Mouse (Mus musculus) midbrain, embryonic 13.5 days (tissue): ENCODE measurements around the gene Mien1. TPM values are rescaled to one million over a fixed set of nuclear protein-coding genes. Genes with fewer than 3 reads are reported as not detected.

Source experiments
- ATAC-seq: fragments of 200-750 bp; cut with Nextera tagmentation; 2 replicates; pipeline ENCODE4 v1.8.0; 2017; ENCODE audit warnings: mild to moderate bottlenecking, moderate TSS enrichment, moderate library complexity
- H3K27ac ChIP-seq: fragments of 300-500 bp; sonication (generic); 2 replicates; pipeline ENCODE4 v1.5.1; 2015; ENCODE audit warnings: inconsistent platforms, mild to moderate bottlenecking, moderate library complexity
- H3K27me3 ChIP-seq: fragments of 300-500 bp; sonication (generic); 2 replicates; pipeline ENCODE4 v1.6.1; 2015; ENCODE audit warnings: mild to moderate bottlenecking, inconsistent platforms
- H3K36me3 ChIP-seq: fragments of 300-500 bp; sonication (generic); 2 replicates; pipeline ENCODE4 v1.6.1; 2015; ENCODE audit warnings: mild to moderate bottlenecking, inconsistent platforms
- H3K4me1 ChIP-seq: fragments of 300-500 bp; sonication (generic); replicated peaks from 2 replicates; pipeline ENCODE4 v1.6.1; 2015; ENCODE audit warnings: inconsistent platforms
- H3K4me2 ChIP-seq: fragments of 300-500 bp; sonication (generic); replicated peaks from 2 replicates; pipeline ENCODE4 v1.6.1; 2015; ENCODE audit warnings: moderate library complexity, mild to moderate bottlenecking, inconsistent platforms
- H3K4me3 ChIP-seq: fragments of 300-500 bp; sonication (generic); replicated peaks from 2 replicates; pipeline ENCODE4 v1.5.1; 2015; ENCODE audit warnings: mild to moderate bottlenecking, inconsistent platforms
- H3K9ac ChIP-seq: fragments of 300-500 bp; sonication (generic); replicated peaks from 2 replicates; pipeline ENCODE4 v1.6.1; 2015; ENCODE audit warnings: mild to moderate bottlenecking, inconsistent platforms
- H3K9me3 ChIP-seq: fragments of 300-500 bp; sonication (generic); 2 replicates; pipeline ENCODE4 v1.6.1; 2016; ENCODE audit warnings: mild to moderate bottlenecking, inconsistent platforms
- WGBS: fragments of 180-500 bp; shearing (Covaris S2); methylation state at CpG from one replicate; pipeline ENCODE4 v1.1.7; 2015; 5-methylcytosine and 5-hydroxymethylcytosine counted together
- polyA plus RNA-seq: library from polyadenylated mRNA; unstranded; fragments of >200 nt; fragmentation: Nextera tagmentation; extraction: Ambion mirVana; gene quantifications from 2 replicates; pipeline ENCODE4 v1.2.1, GENCODE M21; 2015

Mien1 gene
- polyA plus RNA-seq, 1 experiment from 2014 or later = 239 TPM

- peak overlapping the region; percentile 69 for H3K27ac ChIP-seq
- peak overlapping the region; percentile 78 for H3K4me2 ChIP-seq
- peak overlapping the region; percentile 71 for H3K9ac ChIP-seq
- H3K27me3 ChIP-seq = peaks cover 45% of the 10 kb centered on the region
- under 1% methylated on average over 44 of the region's 64 CpGs for WGBS
- peak overlapping the region; percentile 59 for H3K4me3 ChIP-seq
- H3K4me1 ChIP-seq = peaks cover 11% of the 10 kb centered on the region; the same call in 1 of the 2 replicates
- H3K9me3 ChIP-seq = no peaks in the 10 kb centered on the region
- H3K36me3 ChIP-seq = no peaks in the 10 kb centered on the region
- peak; percentile 90 for ATAC-seq
Observed at GRCm38 (mm10) chr11:98457367-98458120, 18.8 kb upstream of the Mien1 start.

- Histone ChIP-seq H3K4me2 (peak overlapping the region; percentile 78), H3K36me3 (no peaks in the 10 kb centered on the region), H3K4me1 (peaks cover 11% of the 10 kb centered on the region; the same call in 1 of the 2 replicates), H3K9ac (peak overlapping the region; percentile 71; the same call in 1 of the 2 replicates), H3K27me3 (peaks cover 43% of the 10 kb centered on the region), H3K4me3 (peak overlapping the region; percentile 59), H3K9me3 (no peaks in the 10 kb centered on the region), H3K27ac (peak overlapping the region; percentile 69; the same call in 1 of the 2 replicates)
- peak; percentile 38 for ATAC-seq
- 25% methylated on average over 9 of the region's 9 CpGs for WGBS
Observed at GRCm38 (mm10) chr11:98456945-98457344, 18.2 kb upstream of the Mien1 start.

GRCm38 (mm10) chr11:98456545-98456944 is 17.8 kb upstream of the Mien1 start:
- no peak overlapping the region for H3K9ac ChIP-seq
- H3K4me2 ChIP-seq = no peak overlapping the region
- no peaks in the 10 kb centered on the region for H3K36me3 ChIP-seq
- ATAC-seq = no peak
- no peaks in the 10 kb centered on the region for H3K9me3 ChIP-seq
- 80% methylated on average over 5 of the region's 5 CpGs for WGBS
- H3K4me1 ChIP-seq = peaks cover 11% of the 10 kb centered on the region; the same call in 1 of the 2 replicates
- no peak overlapping the region for H3K27ac ChIP-seq
- peaks cover 39% of the 10 kb centered on the region for H3K27me3 ChIP-seq
- no peak overlapping the region; the same call in 1 of the 2 replicates for H3K4me3 ChIP-seq

- Histone ChIP-seq H3K36me3 (no peaks in the 10 kb centered on the region), H3K4me1 (peaks cover 11% of the 10 kb centered on the region; the same call in 1 of the 2 replicates), H3K4me3 (no peak overlapping the region), H3K27me3 (peaks cover 32% of the 10 kb centered on the region), H3K27ac (no peak overlapping the region), H3K9ac (no peak overlapping the region), H3K9me3 (no peaks in the 10 kb centered on the region), H3K4me2 (no peak overlapping the region)
- 85% methylated on average over 4 of the region's 4 CpGs for WGBS
- no peak for ATAC-seq
Observed at GRCm38 (mm10) chr11:98455484-98455883, 16.7 kb upstream of the Mien1 start.

GRCm38 (mm10) chr11:98449921-98450771 is 11.4 kb upstream of the Mien1 start:
- Histone ChIP-seq H3K27me3 (peaks cover 43% of the 10 kb centered on the region), H3K9ac (no peak overlapping the region), H3K4me1 (peaks cover 6% of the 10 kb centered on the region), H3K4me3 (no peak overlapping the region), H3K4me2 (no peak overlapping the region), H3K9me3 (no peaks in the 10 kb centered on the region), H3K36me3 (no peaks in the 10 kb centered on the region), H3K27ac (no peak overlapping the region)
- 87% methylated on average over 20 of the region's 20 CpGs for WGBS
- ATAC-seq = no peak

GRCm38 (mm10) chr11:98449419-98449818 is 10.6 kb upstream of the Mien1 start:
- H3K36me3 ChIP-seq = no peaks in the 10 kb centered on the region
- H3K27ac ChIP-seq = no peak overlapping the region
- H3K4me3 ChIP-seq = no peak overlapping the region
- H3K9me3 ChIP-seq = no peaks in the 10 kb centered on the region
- H3K9ac ChIP-seq = no peak overlapping the region
- 80% methylated on average over 3 of the region's 3 CpGs for WGBS
- peaks cover 43% of the 10 kb centered on the region for H3K27me3 ChIP-seq
- no peak for ATAC-seq
- no peak overlapping the region for H3K4me2 ChIP-seq
- H3K4me1 ChIP-seq = peaks cover 6% of the 10 kb centered on the region

GRCm38 (mm10) chr11:98448191-98448790 is 9.5 kb upstream of the Mien1 start:
- 54% methylated on average over 10 of the region's 13 CpGs for WGBS

GRCm38 (mm10) chr11:98447475-98447834 is 8.7 kb upstream of the Mien1 start:
- no peak overlapping the region for H3K27ac ChIP-seq
- H3K9me3 ChIP-seq = no peaks in the 10 kb centered on the region
- H3K4me2 ChIP-seq = 0 out of 2 replicates have a peak overlapping the region, but pooled peaks have one; percentile 5
- WGBS = 14% methylated on average over 7 of the region's 7 CpGs
- H3K4me1 ChIP-seq = peaks cover 6% of the 10 kb centered on the region
- peaks cover 43% of the 10 kb centered on the region for H3K27me3 ChIP-seq
- H3K36me3 ChIP-seq = no peaks in the 10 kb centered on the region
- H3K9ac ChIP-seq = no peak overlapping the region
- no peak overlapping the region for H3K4me3 ChIP-seq
- no peak for ATAC-seq

More at GRCm38 (mm10) chr11:98448191-98448790, 9.5 kb upstream of the Mien1 start:
- Histone ChIP-seq H3K4me2 (no peak overlapping the region), H3K9me3 (no peaks in the 10 kb centered on the region), H3K27ac (no peak overlapping the region), H3K36me3 (no peaks in the 10 kb centered on the region), H3K9ac (no peak overlapping the region), H3K4me3 (no peak overlapping the region), H3K27me3 (peaks cover 43% of the 10 kb centered on the region), H3K4me1 (peaks cover 6% of the 10 kb centered on the region)
- no peak for ATAC-seq

- Histone ChIP-seq H3K9ac (no peak overlapping the region), H3K27me3 (peaks cover 43% of the 10 kb centered on the region), H3K36me3 (no peaks in the 10 kb centered on the region), H3K4me3 (no peak overlapping the region), H3K4me1 (peaks cover 6% of the 10 kb centered on the region), H3K9me3 (no peaks in the 10 kb centered on the region), H3K27ac (no peak overlapping the region), H3K4me2 (peak overlapping the region; percentile 5; the same call in 1 of the 2 replicates)
- 1% methylated on average over 31 of the region's 33 CpGs for WGBS
- ATAC-seq = no peak
Observed at GRCm38 (mm10) chr11:98446562-98447474, 8.0 kb upstream of the Mien1 start.

- Histone ChIP-seq H3K9ac (no peak within 1 kb of the TSS), H3K4me3 (no peak within 1 kb of the TSS), H3K9me3 (no peaks in the 10 kb centered on the region), H3K4me1 (peaks cover 6% of the 10 kb centered on the region), H3K36me3 (no peaks in the 10 kb centered on the region), H3K27me3 (peaks cover 43% of the 10 kb centered on the region), H3K4me2 (peak within 1 kb of the TSS; percentile 5; the same call in 1 of the 2 replicates), H3K27ac (no peak within 1 kb of the TSS)
- 11% methylated on average over 5 of the region's 5 CpGs for WGBS
- ATAC-seq = no peak
Observed at GRCm38 (mm10) chr11:98446213-98446561, 7.4 kb upstream of the Mien1 start, which contains the start of gene Grb7. Grb7 (plus strand) TSS chr11:98446394.

- no peak overlapping the region for H3K27ac ChIP-seq
- no peak for ATAC-seq
- WGBS = 66% methylated on average over 4 of the region's 4 CpGs
- H3K9ac ChIP-seq = no peak overlapping the region
- no peaks in the 10 kb centered on the region for H3K36me3 ChIP-seq
- no peaks in the 10 kb centered on the region for H3K9me3 ChIP-seq
- H3K4me2 ChIP-seq = no peak overlapping the region
- no peak overlapping the region for H3K4me3 ChIP-seq
- H3K4me1 ChIP-seq = peaks cover 6% of the 10 kb centered on the region
- peaks cover 43% of the 10 kb centered on the region for H3K27me3 ChIP-seq
Observed at GRCm38 (mm10) chr11:98445679-98446078, 6.9 kb upstream of the Mien1 start.
